Mouse (Mus musculus): Measurements from ENCODE around the gene Agap1.

Agap1 gene

GRCm38 (mm10) chr1:89940961-89941524 is 486.4 kb downstream of the Agap1 start:
- DNase-seq, result no peak

GRCm38 (mm10) chr1:89941701-89942381 is 487.2 kb downstream of the Agap1 start:
- DNase-seq, result no peak

- no peak for DNase-seq
Measured at GRCm38 (mm10) chr1:89942395-89942976, 487.9 kb downstream of the Agap1 start.

GRCm38 (mm10) chr1:89943202-89943601 is 488.6 kb downstream of the Agap1 start:
- DNase-seq, result peak; percentile 66
